Mouse (Mus musculus): ENCODE measurements around the gene Nme8. TPM values are rescaled to one million over a fixed set of nuclear protein-coding genes. Genes with fewer than 3 reads are reported as not detected.

Nme8 gene
- polyA plus RNA-seq, 1 experiment from 2014 or later: not detected

GRCm38 (mm10) chr13:19613426-19613825, 84.2 kb downstream of the Nme8 start:
- no peaks in the 10 kb centered on the region for H3K9me3 ChIP-seq (replicated peaks; ENCODE audit: control insufficient read depth, low read length)
- no peak for ATAC-seq (ENCODE audit: low read depth)
- 71% methylated on average over 1 of the region's 1 CpGs for WGBS (ENCODE audit: insufficient replicate concordance)
- H3K27ac ChIP-seq (ENCODE audit: low read length): no peak overlapping the region
- no peak overlapping the region for H3K9ac ChIP-seq (ENCODE audit: low read depth, low read length)
- H3K4me3 ChIP-seq (ENCODE audit: low read depth, low read length): no peak overlapping the region
- H3K4me2 ChIP-seq (ENCODE audit: low read depth, low read length): no peak overlapping the region
- H3K27me3 ChIP-seq (ENCODE audit: control insufficient read depth, insufficient read depth, low read depth, low read length): no peaks in the 10 kb centered on the region
- no peaks in the 10 kb centered on the region for H3K36me3 ChIP-seq (ENCODE audit: control insufficient read depth, insufficient read depth)
- H3K4me1 ChIP-seq (ENCODE audit: control insufficient read depth, low read depth, low read length): no peaks in the 10 kb centered on the region

GRCm38 (mm10) chr13:19612963-19613362, 84.6 kb downstream of the Nme8 start:
- H3K27ac ChIP-seq (ENCODE audit: low read length): no peak overlapping the region
- WGBS (ENCODE audit: insufficient replicate concordance): 79% methylated on average over 3 of the region's 3 CpGs
- no peaks in the 10 kb centered on the region for H3K9me3 ChIP-seq (replicated peaks; ENCODE audit: control insufficient read depth, low read length)
- H3K27me3 ChIP-seq (ENCODE audit: control insufficient read depth, insufficient read depth, low read depth, low read length): no peaks in the 10 kb centered on the region
- H3K4me1 ChIP-seq (ENCODE audit: control insufficient read depth, low read depth, low read length): peaks cover 3% of the 10 kb centered on the region; the same call in 1 of the 2 replicates
- H3K36me3 ChIP-seq (ENCODE audit: control insufficient read depth, insufficient read depth): no peaks in the 10 kb centered on the region
- no peak for ATAC-seq (ENCODE audit: low read depth)
- no peak overlapping the region for H3K4me3 ChIP-seq (ENCODE audit: low read depth, low read length)
- no peak overlapping the region for H3K4me2 ChIP-seq (ENCODE audit: low read depth, low read length)
- no peak overlapping the region for H3K9ac ChIP-seq (ENCODE audit: low read depth, low read length)

GRCm38 (mm10) chr13:19612348-19612747, 85.2 kb downstream of the Nme8 start:
- H3K27me3 ChIP-seq (ENCODE audit: control insufficient read depth, insufficient read depth, low read depth, low read length): no peaks in the 10 kb centered on the region
- ATAC-seq (ENCODE audit: low read depth): no peak
- WGBS (ENCODE audit: insufficient replicate concordance): 71% methylated on average over 1 of the region's 1 CpGs

GRCm38 (mm10) chr13:19608120-19608519, 89.5 kb downstream of the Nme8 start:
- peak; percentile 30; the same call in 1 of the 2 replicates for ATAC-seq (ENCODE audit: low read depth)
- Histone ChIP-seq H3K27me3 (ENCODE audit: control insufficient read depth, insufficient read depth, low read depth, low read length) (no peaks in the 10 kb centered on the region), H3K4me1 (ENCODE audit: control insufficient read depth, low read depth, low read length) (peaks cover 3% of the 10 kb centered on the region; the same call in 1 of the 2 replicates), H3K9ac (ENCODE audit: low read depth, low read length) (no peak overlapping the region), H3K36me3 (ENCODE audit: control insufficient read depth, insufficient read depth) (no peaks in the 10 kb centered on the region), H3K27ac (ENCODE audit: low read length) (no peak overlapping the region), H3K4me3 (ENCODE audit: low read depth, low read length) (no peak overlapping the region), H3K4me2 (ENCODE audit: low read depth, low read length) (no peak overlapping the region), H3K9me3 (replicated peaks; ENCODE audit: control insufficient read depth, low read length) (no peaks in the 10 kb centered on the region)

More at GRCm38 (mm10) chr13:19612348-19612747, 85.2 kb downstream of the Nme8 start:
- Histone ChIP-seq H3K4me3 (ENCODE audit: low read depth, low read length) (no peak overlapping the region), H3K4me2 (ENCODE audit: low read depth, low read length) (no peak overlapping the region), H3K4me1 (ENCODE audit: control insufficient read depth, low read depth, low read length) (peaks cover 3% of the 10 kb centered on the region; the same call in 1 of the 2 replicates), H3K36me3 (ENCODE audit: control insufficient read depth, insufficient read depth) (no peaks in the 10 kb centered on the region), H3K27ac (ENCODE audit: low read length) (no peak overlapping the region), H3K9me3 (replicated peaks; ENCODE audit: control insufficient read depth, low read length) (no peaks in the 10 kb centered on the region), H3K9ac (ENCODE audit: low read depth, low read length) (no peak overlapping the region)

- no peak overlapping the region for H3K27ac ChIP-seq (ENCODE audit: low read length)
- no peak overlapping the region for H3K4me2 ChIP-seq (ENCODE audit: low read depth, low read length)
- ATAC-seq (ENCODE audit: low read depth): peak; percentile 64
Measured at GRCm38 (mm10) chr13:19604916-19605315, 92.7 kb downstream of the Nme8 start.

GRCm38 (mm10) chr13:19603719-19604118, 93.9 kb downstream of the Nme8 start:
- Histone ChIP-seq H3K27me3 (ENCODE audit: control insufficient read depth, insufficient read depth, low read depth, low read length) (no peaks in the 10 kb centered on the region), H3K4me2 (ENCODE audit: low read depth, low read length) (no peak overlapping the region), H3K4me1 (ENCODE audit: control insufficient read depth, low read depth, low read length) (peaks cover 3% of the 10 kb centered on the region; the same call in 1 of the 2 replicates), H3K27ac (ENCODE audit: low read length) (no peak overlapping the region), H3K9ac (ENCODE audit: low read depth, low read length) (no peak overlapping the region), H3K36me3 (ENCODE audit: control insufficient read depth, insufficient read depth) (no peaks in the 10 kb centered on the region), H3K9me3 (replicated peaks; ENCODE audit: control insufficient read depth, low read length) (no peaks in the 10 kb centered on the region), H3K4me3 (ENCODE audit: low read depth, low read length) (no peak overlapping the region)
- no peak for ATAC-seq (ENCODE audit: low read depth)
- 65% methylated on average over 1 of the region's 1 CpGs for WGBS (ENCODE audit: insufficient replicate concordance)

More at GRCm38 (mm10) chr13:19604916-19605315, 92.7 kb downstream of the Nme8 start:
- H3K9me3 ChIP-seq (replicated peaks; ENCODE audit: control insufficient read depth, low read length): no peaks in the 10 kb centered on the region
- no peak overlapping the region for H3K4me3 ChIP-seq (ENCODE audit: low read depth, low read length)
- no peaks in the 10 kb centered on the region for H3K36me3 ChIP-seq (ENCODE audit: control insufficient read depth, insufficient read depth)
- H3K4me1 ChIP-seq (ENCODE audit: control insufficient read depth, low read depth, low read length): peaks cover 3% of the 10 kb centered on the region; the same call in 1 of the 2 replicates
- no peak overlapping the region for H3K9ac ChIP-seq (ENCODE audit: low read depth, low read length)
- H3K27me3 ChIP-seq (ENCODE audit: control insufficient read depth, insufficient read depth, low read depth, low read length): no peaks in the 10 kb centered on the region

GRCm38 (mm10) chr13:19602531-19602930, 95.1 kb downstream of the Nme8 start:
- Histone ChIP-seq H3K4me2 (ENCODE audit: low read depth, low read length) (no peak overlapping the region), H3K27ac (ENCODE audit: low read length) (no peak overlapping the region), H3K4me1 (ENCODE audit: control insufficient read depth, low read depth, low read length) (no peaks in the 10 kb centered on the region), H3K9me3 (replicated peaks; ENCODE audit: control insufficient read depth, low read length) (no peaks in the 10 kb centered on the region), H3K36me3 (ENCODE audit: control insufficient read depth, insufficient read depth) (no peaks in the 10 kb centered on the region), H3K9ac (ENCODE audit: low read depth, low read length) (no peak overlapping the region), H3K4me3 (ENCODE audit: low read depth, low read length) (no peak overlapping the region), H3K27me3 (ENCODE audit: control insufficient read depth, insufficient read depth, low read depth, low read length) (no peaks in the 10 kb centered on the region)
- WGBS (ENCODE audit: insufficient replicate concordance): 68% methylated on average over 1 of the region's 1 CpGs
- ATAC-seq (ENCODE audit: low read depth): no peak

- ATAC-seq (ENCODE audit: low read depth): no peak
- no peak overlapping the region for H3K4me2 ChIP-seq (ENCODE audit: low read depth, low read length)
- H3K27ac ChIP-seq (ENCODE audit: low read length): no peak overlapping the region
- no peaks in the 10 kb centered on the region for H3K27me3 ChIP-seq (ENCODE audit: control insufficient read depth, insufficient read depth, low read depth, low read length)
- H3K9me3 ChIP-seq (replicated peaks; ENCODE audit: control insufficient read depth, low read length): no peaks in the 10 kb centered on the region
- H3K4me3 ChIP-seq (ENCODE audit: low read depth, low read length): no peak overlapping the region
- WGBS (ENCODE audit: insufficient replicate concordance): 74% methylated on average over 6 of the region's 6 CpGs
- H3K9ac ChIP-seq (ENCODE audit: low read depth, low read length): no peak overlapping the region
- H3K4me1 ChIP-seq (ENCODE audit: control insufficient read depth, low read depth, low read length): no peaks in the 10 kb centered on the region
- no peaks in the 10 kb centered on the region for H3K36me3 ChIP-seq (ENCODE audit: control insufficient read depth, insufficient read depth)
Measured at GRCm38 (mm10) chr13:19599242-19599641, 98.4 kb downstream of the Nme8 start.

GRCm38 (mm10) chr13:19595141-19595540, 102.5 kb downstream of the Nme8 start:
- Histone ChIP-seq H3K9ac (ENCODE audit: low read depth, low read length) (no peak overlapping the region), H3K36me3 (ENCODE audit: control insufficient read depth, insufficient read depth) (no peaks in the 10 kb centered on the region), H3K27me3 (ENCODE audit: control insufficient read depth, insufficient read depth, low read depth, low read length) (no peaks in the 10 kb centered on the region), H3K4me1 (ENCODE audit: control insufficient read depth, low read depth, low read length) (no peaks in the 10 kb centered on the region), H3K4me2 (ENCODE audit: low read depth, low read length) (no peak overlapping the region), H3K27ac (ENCODE audit: low read length) (no peak overlapping the region), H3K9me3 (replicated peaks; ENCODE audit: control insufficient read depth, low read length) (no peaks in the 10 kb centered on the region), H3K4me3 (ENCODE audit: low read depth, low read length) (no peak overlapping the region)
- ATAC-seq (ENCODE audit: low read depth): no peak
- 74% methylated on average over 1 of the region's 1 CpGs for WGBS (ENCODE audit: insufficient replicate concordance)

All from liver, embryonic 16.5 days (tissue).